Mouse (Mus musculus): ENCODE data around the gene Gcnt2.

GRCm38 (mm10) chr13:40893573-40893972 is 34.0 kb downstream of the Gcnt2 start:
- TF ChIP-seq MAFK (IDR thresholded peaks at IDR 0.05; ENCODE audit: insufficient read depth, low read depth, low read length), result no peak
- TF ChIP-seq HCFC1 (IDR thresholded peaks at IDR 0.05; ENCODE audit: borderline replicate concordance, insufficient read depth, low read length), result no peak
- no peak for TF ChIP-seq CHD2 (IDR thresholded peaks at IDR 0.05; ENCODE audit: low read depth, low read length)
